Mouse (Mus musculus) intestine, embryonic 14.5 days (tissue): ENCODE measurements around the gene Ggt7. TPM values are rescaled to one million over a fixed set of nuclear protein-coding genes. Genes with fewer than 3 reads are reported as not detected.

Experiments used
- ATAC-seq: fragments of 200-750 bp; cut with Nextera tagmentation; replicated peaks from 2 replicates; pipeline ENCODE4 v1.8.0; 2017; ENCODE audit warnings: low read depth, moderate number of reproducible peaks, moderate TSS enrichment, moderate library complexity; ENCODE audit not compliant: low FRiP score, low TSS enrichment
- DNase-seq: peaks from one replicate; pipeline ENCODE4 v3.0.0-alpha.2; 2018; ENCODE audit warnings: low spot score
- H3K27ac ChIP-seq: fragments of 300-500 bp; sonication (generic); 2 replicates; pipeline ENCODE4 v1.5.1; 2014; ENCODE audit warnings: low read depth, mild to moderate bottlenecking, control low read depth
- H3K27me3 ChIP-seq: fragments of 300-500 bp; sonication (generic); replicated peaks from 2 replicates; pipeline ENCODE4 v1.6.1; 2014; ENCODE audit warnings: low read length, control low read depth; ENCODE audit not compliant: control insufficient read depth, insufficient read depth
- H3K36me3 ChIP-seq: fragments of 300-500 bp; sonication (generic); 2 replicates; pipeline ENCODE4 v1.6.1; 2014; ENCODE audit warnings: low read length, control low read depth; ENCODE audit not compliant: control insufficient read depth, insufficient read depth
- H3K4me1 ChIP-seq: fragments of 300-500 bp; sonication (generic); replicated peaks from 2 replicates; pipeline ENCODE4 v1.6.1; 2014; ENCODE audit warnings: low read length, control low read depth, mixed read lengths; ENCODE audit not compliant: control insufficient read depth, insufficient read depth
- H3K4me2 ChIP-seq: fragments of 300-500 bp; sonication (generic); 2 replicates; pipeline ENCODE4 v1.6.1; 2014; ENCODE audit warnings: low read length
- H3K4me3 ChIP-seq: fragments of 300-500 bp; sonication (generic); 2 replicates; pipeline ENCODE4 v1.5.1; 2014; ENCODE audit warnings: low read depth, low read length, control low read depth, mixed read lengths
- H3K9ac ChIP-seq: fragments of 300-500 bp; sonication (generic); 2 replicates; pipeline ENCODE4 v1.6.1; 2014; ENCODE audit warnings: mild to moderate bottlenecking, low read length
- H3K9me3 ChIP-seq: fragments of 300-500 bp; sonication (generic); 2 replicates; pipeline ENCODE4 v1.6.1; 2016; ENCODE audit warnings: low read length, control low read depth; ENCODE audit not compliant: control insufficient read depth
- WGBS: fragments of 180-500 bp; shearing (Covaris S2); extraction: QIAGEN DNeasy Blood & Tissue Kit; methylation state at CpG from one replicate; pipeline ENCODE4 v1.1.7; 2014; 5-methylcytosine and 5-hydroxymethylcytosine counted together
- polyA plus RNA-seq: library from polyadenylated mRNA; unstranded; fragments of >200 nt; fragmentation: Nextera tagmentation; extraction: Ambion mirVana; gene quantifications from 2 replicates; pipeline ENCODE4 v1.2.1, GENCODE M21; 2014

Gene Ggt7
- polyA plus RNA-seq, result 3.6 and 4.0 TPM in 2 replicates

GRCm38 (mm10) chr2:155517455-155518423, at the start of gene Ggt7, which contains the start of gene Acss2:
TSS of gene Ggt7 (minus strand) at chr2:155518237.
TSS of gene Acss2 (plus strand) at chr2:155517948.
- Histone ChIP-seq H3K4me1 (peaks cover 11% of the 10 kb centered on the region), H3K4me3 (peak within 1 kb of the TSS; percentile 70), H3K4me2 (peak within 1 kb of the TSS; percentile 93), H3K9ac (peak within 1 kb of the TSS; percentile 56), H3K27ac (no peak within 1 kb of the TSS), H3K27me3 (peaks cover 11% of the 10 kb centered on the region), H3K9me3 (no peaks in the 10 kb centered on the region), H3K36me3 (no peaks in the 10 kb centered on the region)
- ATAC-seq, result peak; percentile 99
- peak; percentile 98 for DNase-seq
- 3% methylated on average over 70 of the region's 70 CpGs for WGBS

GRCm38 (mm10) chr2:155567751-155568150, 49.7 kb upstream of the Ggt7 start:
- Histone ChIP-seq H3K4me1 (no peaks in the 10 kb centered on the region), H3K36me3 (peaks cover 13% of the 10 kb centered on the region; the same call in 1 of the 2 replicates), H3K27ac (no peak overlapping the region), H3K9ac (no peak overlapping the region), H3K4me2 (no peak overlapping the region), H3K4me3 (no peak overlapping the region), H3K27me3 (no peaks in the 10 kb centered on the region), H3K9me3 (no peaks in the 10 kb centered on the region)
- DNase-seq (no peak), ATAC-seq (no peak)
- WGBS, result 82% methylated on average over 5 of the region's 5 CpGs

DNA sequence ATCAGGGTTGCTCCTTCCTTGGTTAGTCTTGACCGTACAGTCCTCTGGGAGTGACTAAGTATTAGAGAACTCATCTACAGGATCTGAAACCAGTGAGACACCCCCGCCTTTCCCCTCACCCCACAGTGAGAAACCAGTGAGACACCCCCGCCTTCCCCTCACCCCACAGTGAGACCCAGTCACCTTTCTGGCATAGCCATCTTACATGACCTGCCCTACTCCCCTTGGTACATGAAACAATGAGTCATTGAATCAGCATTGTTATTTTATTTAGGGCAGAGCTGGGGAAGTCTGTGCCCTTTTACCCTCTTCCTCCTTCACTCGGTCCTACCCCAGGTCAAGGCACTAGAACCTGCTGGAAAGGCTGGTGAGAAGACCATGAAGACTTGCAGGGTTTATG, 44.9 kb upstream of the Ggt7 start:
- H3K4me2 ChIP-seq, result no peak overlapping the region
- H3K4me1 ChIP-seq, result no peaks in the 10 kb centered on the region
- no peak overlapping the region for H3K27ac ChIP-seq
- WGBS, result 82% methylated on average over 4 of the region's 4 CpGs
- H3K36me3 ChIP-seq, result peaks cover 8% of the 10 kb centered on the region; the same call in 1 of the 2 replicates
- H3K9me3 ChIP-seq, result no peaks in the 10 kb centered on the region
- H3K27me3 ChIP-seq, result no peaks in the 10 kb centered on the region
- ATAC-seq (no peak), DNase-seq (no peak)
- no peak overlapping the region for H3K4me3 ChIP-seq
- no peak overlapping the region for H3K9ac ChIP-seq

- Histone ChIP-seq H3K27ac (no peak overlapping the region), H3K9me3 (no peaks in the 10 kb centered on the region), H3K4me2 (no peak overlapping the region), H3K4me3 (no peak overlapping the region), H3K36me3 (peaks cover 8% of the 10 kb centered on the region; the same call in 1 of the 2 replicates), H3K4me1 (no peaks in the 10 kb centered on the region), H3K27me3 (no peaks in the 10 kb centered on the region), H3K9ac (no peak overlapping the region)
- DNase-seq (no peak), ATAC-seq (no peak)
- WGBS, result 63% methylated on average over 1 of the region's 1 CpGs
Observed at GRCm38 (mm10) chr2:155562209-155562608, 44.2 kb upstream of the Ggt7 start.

DNA sequence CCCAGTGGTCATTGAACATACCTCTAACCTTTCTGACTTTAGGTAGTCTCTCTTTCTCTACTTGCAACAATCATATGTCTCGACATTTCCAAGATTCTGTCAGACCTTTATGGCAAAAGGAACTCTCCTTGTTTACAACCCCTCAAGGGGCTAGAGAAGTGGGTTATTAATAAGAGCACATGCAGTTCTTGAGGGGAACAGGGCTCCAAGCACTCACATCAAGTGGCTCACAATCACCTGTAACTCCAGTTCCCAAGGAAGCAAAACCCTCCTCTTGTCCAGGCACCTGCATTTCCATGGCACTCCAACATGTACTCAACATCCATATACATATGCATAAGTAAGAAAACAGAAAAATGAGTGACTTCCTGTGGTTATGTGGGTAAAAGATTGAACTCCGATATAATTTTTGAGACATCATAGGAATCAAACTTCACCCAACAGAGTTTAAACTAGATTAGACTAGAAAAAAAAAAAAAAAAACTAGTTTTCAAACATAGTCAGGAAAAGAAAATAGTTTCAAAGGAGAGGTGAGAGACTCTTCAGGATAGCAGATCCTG, 36.5 kb upstream of the Ggt7 start:
- no peak for DNase-seq
- Histone ChIP-seq H3K4me3 (no peak overlapping the region), H3K36me3 (no peaks in the 10 kb centered on the region), H3K4me2 (no peak overlapping the region), H3K4me1 (no peaks in the 10 kb centered on the region), H3K9me3 (no peaks in the 10 kb centered on the region), H3K27me3 (no peaks in the 10 kb centered on the region), H3K27ac (no peak overlapping the region), H3K9ac (no peak overlapping the region)
- 82% methylated on average over 2 of the region's 2 CpGs for WGBS
- ATAC-seq, result no peak

DNA sequence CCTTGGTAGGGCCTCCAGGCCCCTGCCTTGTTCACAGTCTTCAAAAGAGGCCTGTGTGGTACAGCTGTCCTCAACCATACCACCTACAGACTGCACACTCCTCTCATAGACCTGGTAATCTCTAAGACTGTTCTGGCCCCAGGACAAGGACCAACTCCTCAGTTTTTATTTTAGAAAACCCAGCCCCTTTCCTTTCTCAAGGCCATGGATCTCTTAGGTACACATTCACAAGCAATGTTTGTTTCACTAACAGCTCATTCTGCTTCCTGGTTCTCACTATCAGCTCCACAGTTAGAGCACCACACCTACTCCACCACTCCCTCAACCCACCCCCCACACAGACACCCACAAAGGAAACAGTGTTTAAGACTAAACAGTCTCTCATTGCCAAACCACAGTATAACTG, 34.9 kb upstream of the Ggt7 start:
- no peak overlapping the region for H3K9ac ChIP-seq
- ATAC-seq (peak; percentile 91), DNase-seq (no peak)
- H3K36me3 ChIP-seq, result no peaks in the 10 kb centered on the region
- peak overlapping the region; percentile 71 for H3K27ac ChIP-seq
- H3K9me3 ChIP-seq, result no peaks in the 10 kb centered on the region
- H3K27me3 ChIP-seq, result no peaks in the 10 kb centered on the region
- no peak overlapping the region for H3K4me3 ChIP-seq
- H3K4me1 ChIP-seq, result no peaks in the 10 kb centered on the region
- H3K4me2 ChIP-seq, result no peak overlapping the region

GRCm38 (mm10) chr2:155552336-155552735, 34.3 kb upstream of the Ggt7 start:
- DNase-seq (no peak), ATAC-seq (no peak)
- Histone ChIP-seq H3K9me3 (no peaks in the 10 kb centered on the region), H3K4me3 (no peak overlapping the region), H3K4me1 (no peaks in the 10 kb centered on the region), H3K9ac (no peak overlapping the region), H3K4me2 (no peak overlapping the region), H3K27me3 (no peaks in the 10 kb centered on the region), H3K27ac (peak overlapping the region; percentile 71; the same call in 1 of the 2 replicates), H3K36me3 (no peaks in the 10 kb centered on the region)

DNA sequence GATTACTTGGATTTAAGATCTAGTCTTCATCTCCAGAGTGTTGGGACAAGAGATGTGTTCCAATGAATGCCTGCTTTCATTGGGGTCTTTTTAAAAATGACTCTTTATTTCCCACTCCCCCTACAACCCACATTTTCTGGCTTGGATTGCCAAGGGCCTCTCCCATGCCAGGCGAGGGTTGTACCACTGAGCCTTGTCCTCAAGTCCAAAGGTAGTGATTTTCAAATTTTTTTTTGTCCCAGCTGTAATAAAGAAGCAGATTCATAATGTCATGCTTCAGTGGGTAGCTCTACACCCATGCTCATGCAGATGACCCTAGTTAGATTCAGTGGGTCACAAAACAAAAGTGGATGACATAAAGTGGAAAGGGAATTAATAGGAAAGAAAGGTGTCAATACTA, 28.9 kb upstream of the Ggt7 start:
- WGBS, result 79% methylated on average over 1 of the region's 1 CpGs
- H3K9ac ChIP-seq, result no peak overlapping the region
- H3K9me3 ChIP-seq, result no peaks in the 10 kb centered on the region
- no peak overlapping the region for H3K4me2 ChIP-seq
- no peaks in the 10 kb centered on the region for H3K27me3 ChIP-seq
- no peaks in the 10 kb centered on the region for H3K4me1 ChIP-seq
- no peak for ATAC-seq
- H3K27ac ChIP-seq, result no peak overlapping the region
- no peak for DNase-seq
- H3K36me3 ChIP-seq, result no peaks in the 10 kb centered on the region
- no peak overlapping the region for H3K4me3 ChIP-seq
